Mouse (Mus musculus): Measurements from ENCODE around the gene Gm9048.
"Not testable (repeated sequence)": the region's sequence is repeated elsewhere in the genome, so short reads cannot be mapped to it uniquely, and the experiment has no call there.

Gene Gm9048

DNA sequence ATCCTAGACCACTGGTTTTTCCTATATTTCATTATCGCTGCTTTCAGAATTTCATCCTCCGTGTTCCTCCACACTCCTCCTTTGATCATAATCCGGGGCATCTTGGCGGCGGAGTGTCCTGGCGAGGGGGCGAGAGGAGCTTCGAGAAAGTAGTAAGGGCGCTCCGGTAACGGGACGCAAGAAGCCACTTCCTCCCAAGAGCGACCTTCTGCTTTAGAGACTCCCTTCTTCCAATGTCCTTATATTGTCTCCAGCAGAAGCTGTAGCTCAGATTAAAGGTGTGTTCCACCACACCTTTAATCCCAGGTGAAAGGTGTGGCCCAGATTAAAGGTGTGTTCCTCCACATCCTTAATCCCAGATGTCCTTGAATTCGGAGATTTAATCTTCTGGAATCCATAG lies at the start of gene Gm9048:
Gene Gm9048, minus strand, starts transcription at position 101 of the 400 bp plus-strand sequence.
- in situ Hi-C loops (cut with MboI; ENCODE audit: unreplicated experiment in 2 of 2), result not testable (repeated sequence)

DNA sequence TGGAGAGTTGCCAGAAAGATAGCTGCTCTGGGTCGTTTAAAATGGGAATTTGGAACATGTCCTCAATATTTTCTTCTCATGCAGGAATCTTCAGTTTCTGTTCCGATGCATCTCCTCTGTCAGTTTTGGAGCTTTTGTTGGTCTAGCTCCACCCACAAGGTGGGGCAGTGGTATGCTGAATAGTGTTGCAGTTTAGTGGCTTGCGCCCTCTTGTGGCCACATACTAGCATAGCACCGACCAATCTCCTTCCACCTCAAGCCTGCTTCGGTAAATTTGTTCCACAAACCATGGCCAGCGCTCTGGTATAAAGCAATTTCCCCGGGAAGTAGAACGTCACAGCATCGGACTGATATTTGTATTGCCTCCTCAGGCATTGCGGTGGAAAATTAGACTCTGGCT lies 22.0 kb upstream of the Gm9048 start:
- in situ Hi-C loops (cut with MboI; ENCODE audit: unreplicated experiment in 2 of 2), result no loop called here

DNA sequence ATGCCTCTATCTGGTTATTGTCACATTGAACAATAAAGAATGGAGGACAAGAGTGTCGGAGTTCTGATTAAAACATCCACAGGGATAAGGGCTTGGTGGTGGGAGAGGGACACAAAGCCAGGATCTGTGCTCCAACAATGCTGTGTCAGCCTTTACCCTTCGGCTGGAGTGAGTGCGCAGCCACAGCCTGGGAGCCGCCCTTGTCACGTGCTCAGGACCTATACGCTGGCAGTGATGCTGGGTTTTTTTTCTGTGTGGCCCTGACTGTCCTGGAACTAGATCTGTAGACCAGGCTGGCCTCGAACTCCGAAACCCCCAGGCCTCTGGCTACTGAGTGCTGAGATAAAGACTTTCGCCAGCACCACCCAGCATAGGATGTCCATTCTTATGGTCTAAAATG lies 21.0 kb upstream of the Gm9048 start:
- in situ Hi-C loops (cut with MboI; ENCODE audit: unreplicated experiment in 2 of 2), result no loop called here

DNA sequence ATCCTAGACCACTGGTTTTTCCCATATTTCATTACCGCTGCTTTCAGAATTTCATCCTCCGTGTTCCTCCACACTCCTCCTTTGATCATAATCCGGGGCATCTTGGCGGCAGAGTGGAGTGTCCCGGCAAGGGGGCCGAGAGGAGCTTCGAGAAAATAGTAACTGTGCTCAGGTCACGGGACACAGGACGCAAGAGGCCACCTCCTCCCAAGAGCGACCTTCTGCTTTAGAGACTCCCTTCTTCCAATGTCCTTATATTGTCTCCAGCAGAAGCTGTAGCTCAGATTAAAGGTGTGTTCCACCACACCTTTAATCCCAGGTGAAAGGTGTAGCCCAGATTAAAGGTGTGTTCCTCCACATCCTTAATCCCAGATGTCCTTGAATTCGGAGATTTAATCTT lies 5.5 kb upstream of the Gm9048 start, which contains the start of gene Gm9049:
Gene Gm9049, minus strand, starts transcription at position 101 of the 400 bp plus-strand sequence.
- in situ Hi-C loops (cut with MboI; ENCODE audit: unreplicated experiment in 2 of 2), result not testable (repeated sequence)

DNA sequence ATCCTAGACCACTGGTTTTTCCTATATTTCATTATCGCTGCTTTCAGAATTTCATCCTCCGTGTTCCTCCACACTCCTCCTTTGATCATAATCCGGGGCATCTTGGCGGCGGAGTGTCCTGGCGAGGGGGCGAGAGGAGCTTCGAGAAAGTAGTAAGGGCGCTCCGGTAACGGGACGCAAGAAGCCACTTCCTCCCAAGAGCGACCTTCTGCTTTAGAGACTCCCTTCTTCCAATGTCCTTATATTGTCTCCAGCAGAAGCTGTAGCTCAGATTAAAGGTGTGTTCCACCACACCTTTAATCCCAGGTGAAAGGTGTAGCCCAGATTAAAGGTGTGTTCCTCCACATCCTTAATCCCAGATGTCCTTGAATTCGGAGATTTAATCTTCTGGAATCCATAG lies 5.3 kb downstream of the Gm9048 start, which contains the start of gene Gm9046:
Gene Gm9046, minus strand, starts transcription at position 101 of the 400 bp plus-strand sequence.
- in situ Hi-C loops (cut with MboI; ENCODE audit: unreplicated experiment in 2 of 2), result not testable (repeated sequence)

DNA sequence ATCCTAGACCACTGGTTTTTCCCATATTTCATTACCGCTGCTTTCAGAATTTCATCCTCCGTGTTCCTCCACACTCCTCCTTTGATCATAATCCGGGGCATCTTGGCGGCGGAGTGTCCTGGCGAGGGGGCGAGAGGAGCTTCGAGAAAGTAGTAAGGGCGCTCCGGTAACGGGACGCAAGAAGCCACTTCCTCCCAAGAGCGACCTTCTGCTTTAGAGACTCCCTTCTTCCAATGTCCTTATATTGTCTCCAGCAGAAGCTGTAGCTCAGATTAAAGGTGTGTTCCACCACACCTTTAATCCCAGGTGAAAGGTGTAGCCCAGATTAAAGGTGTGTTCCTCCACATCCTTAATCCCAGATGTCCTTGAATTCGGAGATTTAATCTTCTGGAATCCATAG lies 10.7 kb downstream of the Gm9048 start, which contains the start of gene Gm9045:
Gene Gm9045, minus strand, starts transcription at position 101 of the 400 bp plus-strand sequence.
- in situ Hi-C loops (cut with MboI; ENCODE audit: unreplicated experiment in 2 of 2), result not testable (repeated sequence)

DNA sequence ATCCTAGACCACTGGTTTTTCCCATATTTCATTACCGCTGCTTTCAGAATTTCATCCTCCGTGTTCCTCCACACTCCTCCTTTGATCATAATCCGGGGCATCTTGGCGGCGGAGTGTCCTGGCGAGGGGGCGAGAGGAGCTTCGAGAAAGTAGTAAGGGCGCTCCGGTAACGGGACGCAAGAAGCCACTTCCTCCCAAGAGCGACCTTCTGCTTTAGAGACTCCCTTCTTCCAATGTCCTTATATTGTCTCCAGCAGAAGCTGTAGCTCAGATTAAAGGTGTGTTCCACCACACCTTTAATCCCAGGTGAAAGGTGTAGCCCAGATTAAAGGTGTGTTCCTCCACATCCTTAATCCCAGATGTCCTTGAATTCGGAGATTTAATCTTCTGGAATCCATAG lies 16.2 kb downstream of the Gm9048 start, which contains the start of gene Gm9044:
Gene Gm9044, minus strand, starts transcription at position 101 of the 400 bp plus-strand sequence.
- in situ Hi-C loops (cut with MboI; ENCODE audit: unreplicated experiment in 2 of 2), result not testable (repeated sequence)

DNA sequence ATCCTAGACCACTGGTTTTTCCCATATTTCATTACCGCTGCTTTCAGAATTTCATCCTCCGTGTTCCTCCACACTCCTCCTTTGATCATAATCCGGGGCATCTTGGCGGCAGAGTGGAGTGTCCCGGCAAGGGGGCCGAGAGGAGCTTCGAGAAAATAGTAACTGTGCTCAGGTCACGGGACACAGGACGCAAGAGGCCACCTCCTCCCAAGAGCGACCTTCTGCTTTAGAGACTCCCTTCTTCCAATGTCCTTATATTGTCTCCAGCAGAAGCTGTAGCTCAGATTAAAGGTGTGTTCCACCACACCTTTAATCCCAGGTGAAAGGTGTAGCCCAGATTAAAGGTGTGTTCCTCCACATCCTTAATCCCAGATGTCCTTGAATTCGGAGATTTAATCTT lies 21.6 kb downstream of the Gm9048 start, which contains the start of gene Gm9040:
Gene Gm9040, minus strand, starts transcription at position 101 of the 400 bp plus-strand sequence.
- in situ Hi-C loops (cut with MboI; ENCODE audit: unreplicated experiment in 2 of 2), result not testable (repeated sequence)

DNA sequence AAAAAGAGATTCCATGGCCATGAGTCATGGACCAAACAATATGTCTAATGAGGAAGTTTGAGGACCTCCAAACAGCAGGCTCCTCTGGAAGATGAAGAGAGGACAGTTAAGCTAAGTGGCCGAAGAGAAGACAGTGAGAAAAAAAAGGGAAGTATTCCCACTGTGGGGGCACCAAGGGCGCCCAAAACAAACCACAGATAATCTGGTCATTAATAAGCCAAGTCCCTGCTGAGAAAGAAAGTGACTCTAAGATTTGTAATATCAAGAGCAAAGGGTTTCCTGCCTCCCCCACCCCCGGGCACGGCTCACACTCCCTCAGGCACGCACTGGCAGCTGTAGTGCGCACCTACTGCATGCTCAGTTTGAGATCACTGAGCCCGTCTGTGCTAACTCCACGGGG lies 29.5 kb downstream of the Gm9048 start:
- in situ Hi-C loops (cut with MboI; ENCODE audit: unreplicated experiment in 2 of 2), result no loop called here

DNA sequence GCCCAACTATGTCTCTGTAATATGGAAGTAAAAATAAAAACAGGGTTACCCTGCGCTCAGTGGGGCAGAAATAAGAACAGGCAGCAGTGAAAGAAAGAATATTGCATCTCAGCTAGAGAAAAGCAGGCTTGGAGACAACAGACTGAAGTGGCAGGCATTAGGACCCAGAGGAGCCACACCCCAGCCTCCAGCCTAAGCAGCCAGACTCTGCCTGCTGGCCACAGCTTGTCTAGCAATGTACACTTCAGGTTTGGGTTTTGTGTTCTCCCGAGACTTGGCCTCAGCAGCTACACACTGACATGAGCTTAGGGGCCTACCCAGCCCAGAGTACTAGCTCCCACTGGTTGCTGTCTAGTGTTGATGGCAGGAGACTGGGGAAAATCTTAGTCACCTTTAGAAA lies 46.3 kb downstream of the Gm9048 start:
- in situ Hi-C loops (cut with MboI; ENCODE audit: unreplicated experiment in 2 of 2), result not testable (repeated sequence)
